Mouse (Mus musculus) G1E (cell line): ENCODE measurements around the gene Mthfd2l.

ENCODE experiments used
- CTCF ChIP-seq: IDR thresholded peaks from 2 replicates; pipeline ENCODE4 v1.5.1; 2012; ENCODE audit warnings: low read depth, low read length, inconsistent platforms, mixed read lengths
- GATA2 ChIP-seq: IDR thresholded peaks from 2 replicates; pipeline ENCODE4 v1.6.1; 2012; ENCODE audit warnings: low read depth, low read length, inconsistent platforms, borderline replicate concordance
- TAL1 ChIP-seq: conservative IDR thresholded peaks from 2 replicates; pipeline ENCODE4 v1.6.1; 2012; ENCODE audit warnings: low read depth, low read length, inconsistent platforms, mixed read lengths

DNA sequence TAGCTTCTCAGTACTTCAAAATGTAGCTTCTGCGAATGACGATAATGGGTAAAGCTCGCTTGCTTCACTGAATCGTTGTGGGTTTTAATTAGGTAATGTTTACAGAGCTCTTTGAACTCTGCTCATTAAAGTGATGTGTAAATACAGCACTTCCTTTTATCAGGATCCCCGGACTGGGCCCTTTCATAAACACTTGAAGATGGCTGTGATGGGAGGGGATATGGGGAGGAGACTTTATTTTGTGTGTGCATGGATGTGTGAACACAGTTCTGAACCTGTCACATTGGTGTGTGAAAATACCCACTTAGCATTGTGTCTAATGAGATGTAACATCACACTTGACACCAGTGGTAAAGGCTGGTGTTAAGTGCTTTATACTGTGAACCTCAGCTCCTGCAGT is 56.7 kb downstream of the Mthfd2l start:
- no peak for TF ChIP-seq CTCF
- TF ChIP-seq GATA2 = no peak
- no peak for TF ChIP-seq TAL1
